ENCODE assay signal across 8 mouse cellular contexts in the genomic region with DNA sequence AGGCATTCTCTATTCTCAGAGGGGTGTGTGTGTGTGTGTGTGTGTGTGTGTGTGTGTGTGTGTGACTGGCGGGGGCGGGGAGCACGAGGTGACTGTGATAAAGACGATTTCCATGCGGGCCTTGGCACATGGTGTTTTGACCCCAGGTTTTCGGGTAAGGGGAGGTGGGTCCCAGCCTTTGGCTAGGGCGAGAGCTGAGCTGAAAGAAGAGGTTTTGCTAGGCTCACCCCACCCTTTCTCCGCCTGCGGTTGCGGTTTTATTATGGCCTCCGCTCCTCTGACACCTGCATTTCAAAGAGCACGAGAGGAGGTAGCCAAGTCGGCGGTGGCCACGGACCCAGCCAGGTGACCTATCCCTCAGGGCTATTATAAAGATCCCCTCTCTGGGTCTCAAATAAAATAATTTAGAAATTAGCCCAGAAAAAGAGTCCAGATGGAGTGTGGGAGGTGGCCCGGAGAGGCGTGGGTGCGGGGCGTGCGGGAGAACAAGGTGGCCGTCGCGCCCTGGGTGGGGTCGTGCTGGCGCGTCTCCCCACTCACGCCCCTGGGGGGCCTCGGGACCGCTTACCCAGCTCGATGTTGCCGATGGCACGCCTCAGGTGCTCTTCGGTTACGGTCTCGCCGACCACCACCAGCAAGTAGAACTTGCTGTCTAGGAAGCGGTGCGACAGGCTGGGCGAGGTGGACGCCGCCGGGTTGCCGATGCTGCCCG. TPM values are rescaled to one million over a fixed set of nuclear protein-coding genes. Genes with fewer than 3 reads are reported as not detected.
DNase-seq lines count a peak whose midpoint lies in the region; ATAC-seq and TF ChIP-seq lines count a peak whose summit lies in the region.

No protein-coding gene starts in this region.

- peak; percentile 93 for DNase-seq in heart, adult 11 months
- no peak for DNase-seq in heart, postnatal 14 days
- DNase-seq in cerebellum, adult 9-10 months, result peak; percentile 75
- peak; percentile 15 for DNase-seq in limb, embryonic 14.5 days (ENCODE audit: low spot score)
- DNase-seq in urinary bladder, postnatal 36 days (ENCODE audit: low spot score in 2 of 2), result no peak

- peak overlapping the region; percentile 63 for H3K9ac ChIP-seq in ES-Bruce4 (ENCODE audit: low read depth, poor library complexity, severe bottlenecking)
- H3K9ac ChIP-seq in heart, embryonic 15.5 days, result peak overlapping the region; percentile 85
- H3K9ac ChIP-seq in limb, embryonic 14.5 days (ENCODE audit: low read depth, low read length, severe bottlenecking), result peak overlapping the region; percentile 66

- no peaks in the 10 kb centered on the region for H3K36me3 ChIP-seq in ES-Bruce4 (ENCODE audit: control insufficient read depth, insufficient read depth, low read length, poor library complexity, severe bottlenecking)
- H3K36me3 ChIP-seq in heart, embryonic 15.5 days, result no peaks in the 10 kb centered on the region
- no peaks in the 10 kb centered on the region for H3K36me3 ChIP-seq in limb, embryonic 14.5 days (ENCODE audit: control insufficient read depth, insufficient read depth, low read length)
- H3K36me3 ChIP-seq in small intestine, adult 2 months (ENCODE audit: control insufficient read depth, insufficient read depth, low read length), result no peaks in the 10 kb centered on the region

- no peak overlapping the region for H3K27ac ChIP-seq in ES-Bruce4 (ENCODE audit: insufficient read depth, low read length)
- H3K27ac ChIP-seq in heart, embryonic 15.5 days, result peak overlapping the region; percentile 94
- peak overlapping the region; percentile 41 for H3K27ac ChIP-seq in limb, embryonic 14.5 days (replicated peaks; ENCODE audit: low read depth, low read length)
- no peak overlapping the region for H3K27ac ChIP-seq in small intestine, adult 2 months (ENCODE audit: insufficient read depth, low read depth, low read length)

- no peaks in the 10 kb centered on the region for H3K4me1 ChIP-seq in ES-Bruce4 (ENCODE audit: control insufficient read depth, insufficient read depth, low read length)
- peaks cover 23% of the 10 kb centered on the region for H3K4me1 ChIP-seq in heart, embryonic 15.5 days (replicated peaks)
- peaks cover 16% of the 10 kb centered on the region for H3K4me1 ChIP-seq in limb, embryonic 14.5 days (ENCODE audit: control insufficient read depth, insufficient read depth, low read length)
- 0 out of 2 replicates have a peak, but pooled peaks cover 3% of the 10 kb centered on the region for H3K4me1 ChIP-seq in small intestine, adult 2 months (ENCODE audit: control insufficient read depth, insufficient read depth, insufficient read length, low read length)

- H3K27me3 ChIP-seq in ES-Bruce4 (ENCODE audit: control insufficient read depth, insufficient read depth, low read length, poor library complexity, severe bottlenecking), result no peaks in the 10 kb centered on the region
- H3K27me3 ChIP-seq in heart, embryonic 15.5 days, result no peaks in the 10 kb centered on the region
- H3K27me3 ChIP-seq in limb, embryonic 14.5 days (ENCODE audit: control insufficient read depth, insufficient read depth, low read length), result no peaks in the 10 kb centered on the region
- H3K27me3 ChIP-seq in small intestine, adult 2 months (ENCODE audit: control insufficient read depth, insufficient read depth, low read length), result peaks cover 30% of the 10 kb centered on the region

- intact Hi-C loops in heart, postnatal 14 days (cut with DNase I), result loop anchor here (2.0 kb wide), 2 partner anchors 141 to 323 kb away; no protein-coding TSS in a partner anchor

- no peak for TF ChIP-seq CTCF in ES-Bruce4 (IDR thresholded peaks at IDR 0.05; ENCODE audit: low read depth, low read length)
- no peak for TF ChIP-seq CTCF in small intestine, adult 2 months (IDR thresholded peaks at IDR 0.05; ENCODE audit: extremely low read depth, insufficient read length, insufficient replicate concordance, low read depth, low read length)

- H3K9me3 ChIP-seq in ES-Bruce4 (replicated peaks; ENCODE audit: control insufficient read depth, insufficient read depth, low read length, poor library complexity, severe bottlenecking), result no peaks in the 10 kb centered on the region
- no peaks in the 10 kb centered on the region for H3K9me3 ChIP-seq in heart, embryonic 15.5 days (replicated peaks)
- H3K9me3 ChIP-seq in limb, embryonic 14.5 days (ENCODE audit: control insufficient read depth, low read length), result no peaks in the 10 kb centered on the region

- TF ChIP-seq POLR2A in ES-Bruce4 (IDR thresholded peaks at IDR 0.05; ENCODE audit: insufficient read depth, low read length), result no peak
- TF ChIP-seq POLR2A in limb, embryonic 14.5 days (IDR thresholded peaks at IDR 0.05; ENCODE audit: borderline replicate concordance, extremely low read depth, insufficient read depth, insufficient read length), result no peak
- TF ChIP-seq POLR2A in small intestine, adult 2 months (IDR thresholded peaks at IDR 0.05; ENCODE audit: low read depth, low read length), result no peak

- H3K4me3 ChIP-seq in ES-Bruce4 (ENCODE audit: low read depth, low read length), result peak overlapping the region; percentile 74
- H3K4me3 ChIP-seq in heart, embryonic 15.5 days, result peak overlapping the region; percentile 74
- H3K4me3 ChIP-seq in limb, embryonic 14.5 days (replicated peaks; ENCODE audit: low read length), result peak overlapping the region; percentile 73
- peak overlapping the region; percentile 61 for H3K4me3 ChIP-seq in small intestine, adult 2 months (ENCODE audit: low read depth, low read length)

- H3K4me2 ChIP-seq in heart, embryonic 15.5 days, result peak overlapping the region; percentile 81
- H3K4me2 ChIP-seq in limb, embryonic 14.5 days (replicated peaks; ENCODE audit: low read depth, low read length, severe bottlenecking), result peak overlapping the region; percentile 88

- under 1% methylated on average over 44 of the region's 44 CpGs for WGBS in heart, embryonic 15.5 days
- 1% methylated on average over 40 of the region's 44 CpGs for WGBS in limb, embryonic 14.5 days
- WGBS in small intestine, adult 2 months, result 1% methylated on average over 42 of the region's 44 CpGs

- TF ChIP-seq EP300 in ES-Bruce4 (IDR thresholded peaks at IDR 0.05; ENCODE audit: insufficient read depth, low read depth, low read length), result no peak

- 0 out of 2 replicates have a peak, but pooled peaks have one; percentile 20 for ATAC-seq in heart, embryonic 15.5 days (replicated peaks; ENCODE audit: insufficient number of reproducible peaks, insufficient read depth, low FRiP score, low read depth)
- ATAC-seq in limb, embryonic 14.5 days (ENCODE audit: low FRiP score, low read depth), result 0 out of 2 replicates have a peak, but pooled peaks have one; percentile 10

RNA-seq across cellular contexts. Expression of a gene that starts 0.4 kb away (rescaled TPM):
- 10 to 100 TPM; 20.6 to 24.3 TPM for total RNA-seq in heart, postnatal 14 days (2021)
- polyA plus RNA-seq in ES-Bruce4 (2011; ENCODE audit: insufficient read depth, insufficient read length, low read depth, missing spikeins), result 45.8 and 47.9 TPM in 2 replicates
- 99.2 and 110 TPM in 2 replicates for polyA plus RNA-seq in heart, embryonic 15.5 days (2015; fragmentation: Nextera tagmentation; extraction: Ambion mirVana)
- 16.8 and 17.5 TPM in 2 replicates for polyA plus RNA-seq in limb, embryonic 14.5 days (2012; rRNA removed)
- polyA plus RNA-seq in limb, embryonic 14.5 days (2014; fragmentation: Nextera tagmentation; extraction: Ambion mirVana), result 142 and 149 TPM in 2 replicates
- 0.55 and 0.74 TPM in 2 replicates for polyA plus RNA-seq in small intestine, adult 2 months (2012; rRNA removed)

Comparison
In these comparisons a context has a peak if more than half of its experiments do, and no peak if none do; other contexts are left out.
1. DNase-seq: peak in heart, adult 11 months (single experiment), cerebellum, adult 9-10 months (single experiment) and limb, embryonic 14.5 days (single experiment); none in heart, postnatal 14 days (0 of 2) and urinary bladder, postnatal 36 days (0 of 2).
2. H3K27ac ChIP-seq: peak in heart, embryonic 15.5 days (single experiment) and limb, embryonic 14.5 days (single experiment); none in ES-Bruce4 (single experiment) and small intestine, adult 2 months (single experiment).
3. RNA of a gene that starts 0.4 kb away (polyA plus RNA-seq): 16.8 to 149 TPM in limb, embryonic 14.5 days, 99.2 to 110 TPM in heart, embryonic 15.5 days and 45.8 to 47.9 TPM in ES-Bruce4; 0.55 to 0.74 TPM in small intestine, adult 2 months; every median in the first group is over 10 times any median in the second.
4. Peak in every context shown above with its lines, with median percentiles within 50 percentile points of each other: H3K4me3 ChIP-seq and H3K9ac ChIP-seq.